Mouse (Mus musculus): ENCODE results near the gene Pdzrn3. TPM values are rescaled to one million over a fixed set of nuclear protein-coding genes. Genes with fewer than 3 reads are reported as not detected.

Gene Pdzrn3
- 10 to 100 TPM; 62.6 to 68.3 TPM for total RNA-seq (2021)

- DNase-seq, result peak; percentile 71
Measured at GRCm38 (mm10) chr6:101377167-101377934, at the start of gene Pdzrn3. TSS of gene Pdzrn3 (minus strand) at chr6:101377897.

GRCm38 (mm10) chr6:101427296-101427695 lies 49.6 kb upstream of the Pdzrn3 start:
- no peak for DNase-seq

- DNase-seq, result no peak
Measured at GRCm38 (mm10) chr6:101426301-101426700, 48.6 kb upstream of the Pdzrn3 start.

- DNase-seq, result no peak
Measured at GRCm38 (mm10) chr6:101422084-101422954, 44.6 kb upstream of the Pdzrn3 start.

- no peak for DNase-seq
Measured at GRCm38 (mm10) chr6:101418213-101418612, 40.5 kb upstream of the Pdzrn3 start.

GRCm38 (mm10) chr6:101411701-101412100 lies 34.0 kb upstream of the Pdzrn3 start:
- no peak for DNase-seq

- no peak for DNase-seq
Measured at GRCm38 (mm10) chr6:101411064-101411463, 33.4 kb upstream of the Pdzrn3 start.

- DNase-seq, result no peak
Measured at GRCm38 (mm10) chr6:101396711-101397110, 19.0 kb upstream of the Pdzrn3 start.

GRCm38 (mm10) chr6:101395908-101396307 lies 18.2 kb upstream of the Pdzrn3 start:
- no peak for DNase-seq

- no peak for DNase-seq
Measured at GRCm38 (mm10) chr6:101392801-101393117, 15.1 kb upstream of the Pdzrn3 start.

- no peak for DNase-seq
Measured at GRCm38 (mm10) chr6:101392107-101392800, 14.6 kb upstream of the Pdzrn3 start.

- no peak for DNase-seq
Measured at GRCm38 (mm10) chr6:101385490-101385889, 7.8 kb upstream of the Pdzrn3 start.

- DNase-seq, result no peak
Measured at GRCm38 (mm10) chr6:101384958-101385357, 7.3 kb upstream of the Pdzrn3 start.

GRCm38 (mm10) chr6:101384476-101384875 lies 6.8 kb upstream of the Pdzrn3 start:
- no peak for DNase-seq

GRCm38 (mm10) chr6:101382891-101383290 lies 5.2 kb upstream of the Pdzrn3 start:
- DNase-seq, result no peak

- no peak for DNase-seq
Measured at GRCm38 (mm10) chr6:101379546-101379945, 1.8 kb upstream of the Pdzrn3 start.

GRCm38 (mm10) chr6:101377935-101378609 lies 375 bp upstream of the Pdzrn3 start:
- peak; percentile 80 for DNase-seq

GRCm38 (mm10) chr6:101376511-101377166 lies 1.1 kb downstream of the Pdzrn3 start:
- DNase-seq, result peak; percentile 42

- no peak for DNase-seq
Measured at GRCm38 (mm10) chr6:101376049-101376448, 1.6 kb downstream of the Pdzrn3 start.

- peak; percentile 77 for DNase-seq
Measured at GRCm38 (mm10) chr6:101374721-101375120, 3.0 kb downstream of the Pdzrn3 start.

- no peak for DNase-seq
Measured at GRCm38 (mm10) chr6:101374186-101374585, 3.5 kb downstream of the Pdzrn3 start.

- no peak for DNase-seq
Measured at GRCm38 (mm10) chr6:101372982-101373381, 4.7 kb downstream of the Pdzrn3 start.
